Mouse (Mus musculus) lung, adult 2 months (tissue): ENCODE measurements around the gene Wdfy4.

Experiments
- CTCF ChIP-seq: fragments of 200-500 bp; IDR thresholded peaks from 2 replicates; pipeline ENCODE4 v1.5.1; 2011; ENCODE audit warnings: mild to moderate bottlenecking, low read length, control low read depth; ENCODE audit not compliant: insufficient read depth
- POLR2A ChIP-seq: fragments of 200-500 bp; IDR thresholded peaks from 2 replicates; pipeline ENCODE4 v1.6.1; 2011; ENCODE audit warnings: low read depth, mild to moderate bottlenecking, control low read depth, low read length, borderline replicate concordance; ENCODE audit errors: extremely low read depth

- TF ChIP-seq CTCF = no peak
- TF ChIP-seq POLR2A = no peak
Measured at GRCm38 (mm10) chr14:33099111-33099510, 86.2 kb downstream of the Wdfy4 start.
